Mouse (Mus musculus): Measurements from ENCODE around the gene Tubg1.

The Tubg1 gene

DNA sequence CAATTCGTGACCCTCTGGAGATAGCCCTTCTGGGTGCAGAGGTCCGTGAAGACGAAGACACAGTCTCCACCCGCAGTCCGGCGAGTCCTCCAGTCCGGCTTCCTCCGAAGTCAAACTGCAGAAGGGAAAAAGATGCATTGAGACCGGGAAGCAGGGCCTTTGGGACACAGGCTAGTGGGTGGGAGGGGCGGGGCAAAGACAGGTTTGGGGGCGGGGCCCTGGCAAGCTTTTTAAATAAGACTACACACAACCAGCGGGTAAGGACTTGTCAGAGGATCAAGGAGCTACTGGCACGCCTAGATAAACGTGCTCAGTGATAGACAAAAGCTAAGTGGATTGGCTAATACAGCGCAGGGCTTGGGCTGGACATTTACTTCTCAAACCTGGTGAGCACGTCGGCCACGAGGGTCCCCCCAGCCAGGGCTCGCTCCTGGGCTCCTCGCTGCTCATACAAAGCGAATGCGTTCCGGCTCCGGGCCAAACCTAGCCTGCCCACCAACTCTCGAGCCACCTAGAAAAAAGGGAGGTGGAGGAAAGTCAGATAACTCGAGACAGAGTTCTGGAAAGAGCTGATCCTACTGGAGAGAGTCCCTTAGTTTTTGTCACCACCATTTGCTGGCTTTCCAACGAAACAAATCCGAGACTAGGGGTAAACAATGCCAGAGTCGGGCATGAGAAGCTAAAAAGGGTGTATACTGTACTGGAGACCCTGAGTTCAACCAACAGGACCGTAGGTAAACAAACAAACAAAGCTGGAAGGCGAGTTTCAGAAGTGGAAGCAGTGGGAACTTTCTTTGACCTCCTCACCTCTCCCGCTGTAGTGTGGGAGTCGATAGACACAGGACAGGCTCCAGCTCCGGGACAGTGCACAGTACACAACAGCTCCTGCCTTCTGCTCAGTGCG lies 45.2 kb downstream of the Tubg1 start:
- DNase-seq (ENCODE audit: low read depth in 1 of 2, low spot score in 2 of 2), result no peak

DNA sequence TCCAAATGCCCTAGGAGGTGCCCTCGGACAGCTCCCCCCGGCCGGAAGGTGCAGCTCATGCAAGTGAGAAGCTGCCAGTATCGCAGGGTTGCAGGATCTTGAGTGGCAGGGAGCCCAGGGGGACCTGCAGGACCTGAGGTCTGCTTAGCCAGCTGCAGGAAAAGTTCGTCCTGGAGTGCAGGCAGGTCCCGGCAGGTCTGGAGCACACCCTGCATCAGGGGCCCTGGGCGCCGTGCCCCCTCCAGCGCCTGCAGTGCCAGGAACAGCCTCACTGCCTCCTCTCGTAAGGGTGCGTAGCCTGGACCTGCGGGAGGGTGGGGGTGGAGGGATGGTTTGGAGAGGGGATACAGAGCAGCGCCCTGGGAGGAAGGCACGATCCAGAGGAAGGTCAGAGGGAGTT lies 46.6 kb downstream of the Tubg1 start:
- no peak for DNase-seq (ENCODE audit: low read depth in 1 of 2, low spot score in 2 of 2)

DNA sequence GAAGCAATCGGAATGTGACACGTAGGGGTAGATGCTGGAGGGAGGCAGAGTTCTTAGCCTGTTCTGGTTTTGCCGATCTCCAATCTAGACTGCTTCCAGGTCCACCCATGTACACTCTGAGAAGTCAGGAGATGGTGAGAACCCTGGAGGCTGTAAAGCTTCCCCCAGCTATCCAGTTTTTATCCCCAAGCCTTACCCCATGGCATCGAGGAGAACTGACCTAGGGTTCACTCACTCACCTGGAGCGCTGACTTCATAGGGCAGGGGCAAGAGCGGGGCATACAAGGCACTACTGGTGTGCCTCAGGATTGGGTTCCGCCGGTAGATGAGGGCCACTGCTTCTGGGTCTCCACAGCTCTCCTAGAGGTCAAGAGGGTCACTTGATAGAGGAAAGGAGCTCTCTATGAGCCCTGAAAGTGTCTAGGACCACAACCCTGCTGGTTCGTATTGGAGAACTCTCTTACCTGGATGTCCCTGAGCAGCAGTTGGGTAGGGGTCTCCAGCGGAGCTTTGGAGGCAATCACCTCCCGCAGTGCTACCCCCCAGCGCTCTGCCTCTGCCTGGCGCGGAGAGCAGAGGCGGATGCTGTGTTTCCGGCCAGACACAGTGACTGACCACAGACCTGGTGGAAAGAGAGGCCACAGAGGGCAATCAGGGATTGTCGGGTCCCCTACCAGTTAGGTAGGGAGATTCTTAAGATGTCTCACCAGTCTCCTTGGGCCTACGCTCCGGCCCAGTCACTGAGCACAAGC lies 47.6 kb downstream of the Tubg1 start:
- DNase-seq (ENCODE audit: low read depth in 1 of 2, low spot score in 2 of 2), result no peak

GRCm38 (mm10) chr11:101167963-101168300 lies 48.2 kb downstream of the Tubg1 start:
- no peak for DNase-seq (ENCODE audit: low read depth in 1 of 2, low spot score in 2 of 2)

DNA sequence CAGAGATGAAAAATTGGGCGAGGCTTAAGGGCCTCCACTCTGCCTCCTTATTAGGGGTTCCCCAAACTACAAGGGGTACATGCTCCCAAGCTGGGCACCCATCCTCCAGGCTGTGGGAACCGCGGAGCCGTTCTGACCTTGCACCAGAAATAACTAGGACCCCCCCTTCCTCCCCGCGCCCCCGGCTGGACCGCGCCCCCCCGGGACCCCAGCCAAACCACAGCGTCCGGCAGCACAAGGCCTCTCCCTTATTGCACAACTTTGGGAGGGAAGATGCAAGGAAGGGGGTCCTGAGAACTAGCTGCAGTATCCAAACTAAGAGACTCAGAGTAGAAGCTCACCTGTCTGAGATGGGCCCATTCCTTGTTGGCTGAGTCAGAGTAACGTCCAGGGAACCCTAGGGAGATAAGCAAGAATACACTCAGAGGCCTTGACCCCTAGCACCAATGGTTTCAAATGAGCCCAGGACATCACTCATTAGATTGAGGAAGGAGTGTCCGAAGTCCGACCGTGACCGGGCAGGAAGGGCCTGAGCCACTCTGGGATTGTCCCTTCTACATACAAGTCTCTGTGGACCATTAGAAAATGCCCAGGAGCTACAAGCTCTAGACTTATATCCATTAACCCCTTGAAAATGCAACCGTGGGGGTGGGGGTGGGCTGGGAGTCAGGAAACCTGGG lies 48.7 kb downstream of the Tubg1 start:
- no peak for DNase-seq (ENCODE audit: low read depth in 1 of 2, low spot score in 2 of 2)

DNA sequence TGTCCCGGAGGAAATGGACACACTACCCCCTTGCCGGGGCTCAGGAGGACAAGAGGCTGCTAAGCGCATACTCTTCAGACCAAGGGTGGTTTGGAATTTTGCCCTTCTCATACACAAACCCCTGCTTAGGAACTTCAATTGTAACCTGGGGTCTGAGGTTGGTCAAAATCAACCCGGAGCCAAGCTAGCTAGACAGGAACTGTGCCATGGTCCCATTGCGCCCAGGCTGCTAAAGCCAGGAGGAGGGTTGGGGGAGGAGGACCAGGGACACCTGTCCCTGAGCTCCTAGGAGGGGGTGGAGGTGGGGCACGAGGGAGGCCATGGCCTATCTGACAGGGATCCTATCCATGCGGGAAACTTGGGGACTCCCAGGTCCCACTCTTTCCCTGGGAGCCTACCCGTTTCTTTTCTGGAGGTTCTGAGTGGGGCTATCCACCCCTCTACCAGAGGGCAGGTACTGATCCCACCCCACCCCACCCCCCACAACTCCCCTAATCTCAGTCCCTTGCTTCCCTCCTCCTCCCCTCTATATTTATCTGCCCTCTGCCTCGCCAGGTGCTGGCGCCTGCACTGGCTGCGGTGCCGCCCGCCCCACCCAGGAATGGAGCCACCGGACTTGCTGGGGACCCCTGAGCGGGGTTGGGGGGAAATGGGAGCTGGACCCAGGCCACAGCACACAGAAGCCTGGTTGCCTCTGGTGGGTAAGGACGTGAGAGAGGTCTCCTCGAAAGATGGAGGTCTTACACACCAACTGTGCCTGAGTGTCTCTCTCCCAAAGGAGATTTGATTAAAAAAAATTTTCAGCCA lies 49.8 kb downstream of the Tubg1 start:
- DNase-seq (ENCODE audit: low read depth in 1 of 2, low spot score in 2 of 2), result no peak

DNA sequence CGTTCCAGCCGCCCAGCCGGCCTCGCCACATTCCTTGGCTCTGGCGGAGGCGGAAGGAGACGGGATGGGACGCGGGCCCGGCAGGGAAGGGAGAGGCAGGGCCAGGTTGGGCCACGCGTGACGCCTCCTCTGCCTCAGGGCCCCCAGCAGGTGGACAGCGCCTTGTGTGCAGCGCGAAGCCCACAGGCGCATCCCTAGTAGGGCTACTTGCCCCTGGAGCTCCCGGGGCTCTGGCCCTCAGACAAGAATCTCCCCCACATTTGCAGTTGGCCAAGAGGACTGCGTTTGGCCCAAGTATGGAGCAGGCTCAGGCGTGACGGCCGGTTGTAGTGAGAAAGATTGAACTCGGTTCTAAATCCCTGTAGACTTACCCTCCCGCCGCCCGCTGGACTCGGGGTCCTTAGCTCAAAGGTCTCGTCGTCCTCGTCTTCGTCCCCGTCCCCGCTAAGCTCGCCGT lies 50.6 kb downstream of the Tubg1 start, which contains the start of gene Cntnap1:
Cntnap1 (plus strand) TSS at position 170 of the 457 bp plus-strand sequence.
- no peak for DNase-seq (ENCODE audit: low read depth in 1 of 2, low spot score in 2 of 2)

DNA sequence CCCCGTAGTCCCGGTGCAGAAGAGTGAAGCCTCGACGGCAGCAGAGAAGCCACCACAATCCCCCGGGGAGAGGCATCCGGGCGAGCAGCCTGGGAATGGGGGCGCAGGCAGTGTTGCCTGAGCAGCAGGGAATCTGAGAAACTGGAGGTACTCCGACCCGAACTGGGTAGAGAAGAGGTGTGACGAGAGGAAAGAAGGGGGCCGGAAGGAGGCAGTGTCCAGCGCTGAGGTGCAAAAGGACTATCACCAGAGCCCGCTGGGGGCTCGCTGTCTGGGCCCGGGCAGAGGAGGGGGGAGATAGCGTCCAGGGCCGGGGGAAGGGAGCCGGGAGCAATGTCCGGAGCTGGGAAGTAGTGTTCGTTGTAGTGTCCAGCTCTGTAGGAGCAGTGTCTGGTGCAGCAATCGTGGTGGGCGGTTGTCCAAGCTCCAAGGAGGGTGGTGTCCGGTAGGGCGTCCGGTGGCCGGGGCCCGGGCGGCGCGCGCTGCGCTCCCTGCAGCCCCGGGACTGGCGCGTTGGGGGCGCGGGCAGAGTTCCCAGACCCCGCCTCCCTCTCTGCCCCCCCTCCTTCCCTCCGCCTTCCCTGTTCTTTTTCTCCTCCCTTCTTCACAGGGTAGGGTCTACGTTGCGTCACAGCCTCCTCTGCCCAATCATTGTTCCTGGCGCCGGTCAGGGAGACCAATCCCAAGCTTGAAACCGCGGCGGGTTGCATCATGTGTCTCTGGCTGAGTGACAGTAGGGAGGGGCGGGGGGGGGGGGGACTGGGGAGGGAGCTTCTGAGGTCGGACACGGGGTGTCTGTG lies 51.3 kb downstream of the Tubg1 start, which contains the start of gene Plekhh3:
Plekhh3 (minus strand) TSS at position 541 of the 800 bp plus-strand sequence.
- peak; percentile 80 to 83 for DNase-seq (ENCODE audit: low read depth in 1 of 2, low spot score in 2 of 2)

DNA sequence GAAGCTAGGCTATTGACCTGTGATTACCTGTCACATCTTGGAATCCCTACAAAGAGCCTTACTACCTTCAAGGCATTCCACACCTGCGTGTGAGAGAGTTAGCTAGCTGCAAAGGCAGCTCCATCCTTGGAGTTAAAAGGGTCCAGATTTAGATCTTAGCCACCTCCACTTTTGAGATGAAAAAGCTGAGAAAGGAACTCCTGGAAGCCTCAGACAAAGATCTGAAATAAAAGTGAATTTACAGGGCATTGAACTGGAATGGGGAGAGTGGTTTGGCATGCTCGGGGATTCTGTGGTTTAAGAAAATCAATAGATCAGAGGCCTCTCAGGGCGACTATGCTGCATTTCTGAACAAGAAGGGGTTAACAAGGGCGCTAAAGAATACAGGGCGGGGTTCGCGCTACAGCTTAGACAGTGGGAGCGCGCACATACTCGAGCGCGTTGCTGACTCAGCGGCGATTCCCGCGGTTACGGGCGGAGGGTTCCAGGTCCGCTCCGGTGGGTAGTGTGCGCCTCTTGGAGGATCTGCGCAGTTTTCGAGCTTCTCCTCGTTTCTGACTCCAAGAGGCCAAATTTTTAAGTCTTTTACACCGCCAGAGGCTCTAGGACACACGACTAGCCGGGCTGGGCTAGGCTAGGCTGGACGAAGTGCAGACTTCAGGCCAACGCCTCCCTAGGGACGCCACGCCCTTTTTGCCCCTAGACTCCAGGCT lies 52.1 kb downstream of the Tubg1 start:
- peak in 1 of 2 experiments; percentile 27 for DNase-seq (ENCODE audit: low read depth in 1 of 2, low spot score in 2 of 2)

GRCm38 (mm10) chr11:101172434-101172815 lies 52.7 kb downstream of the Tubg1 start:
- no peak for DNase-seq (ENCODE audit: low read depth in 1 of 2, low spot score in 2 of 2)

DNA sequence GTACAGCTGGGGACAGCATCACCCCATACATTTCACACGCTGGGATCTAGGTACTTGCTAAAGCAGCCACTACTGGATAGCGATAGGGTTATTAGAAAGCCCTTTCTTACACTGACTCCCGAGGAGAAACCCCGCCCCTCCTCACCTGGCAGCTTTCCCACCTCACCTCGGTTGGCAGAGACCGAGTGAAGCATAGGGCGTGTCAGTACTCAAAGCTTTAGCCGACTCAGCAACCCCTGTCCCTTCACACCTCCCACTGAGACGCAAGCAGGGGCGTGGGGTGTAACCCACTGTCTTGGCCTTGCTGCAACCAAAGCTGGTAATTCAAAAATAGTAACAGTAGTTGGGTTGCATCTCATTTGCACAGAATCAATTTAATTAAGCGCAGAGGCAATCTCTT lies 53.4 kb downstream of the Tubg1 start:
- DNase-seq (ENCODE audit: low read depth in 1 of 2, low spot score in 2 of 2), result no peak

DNA sequence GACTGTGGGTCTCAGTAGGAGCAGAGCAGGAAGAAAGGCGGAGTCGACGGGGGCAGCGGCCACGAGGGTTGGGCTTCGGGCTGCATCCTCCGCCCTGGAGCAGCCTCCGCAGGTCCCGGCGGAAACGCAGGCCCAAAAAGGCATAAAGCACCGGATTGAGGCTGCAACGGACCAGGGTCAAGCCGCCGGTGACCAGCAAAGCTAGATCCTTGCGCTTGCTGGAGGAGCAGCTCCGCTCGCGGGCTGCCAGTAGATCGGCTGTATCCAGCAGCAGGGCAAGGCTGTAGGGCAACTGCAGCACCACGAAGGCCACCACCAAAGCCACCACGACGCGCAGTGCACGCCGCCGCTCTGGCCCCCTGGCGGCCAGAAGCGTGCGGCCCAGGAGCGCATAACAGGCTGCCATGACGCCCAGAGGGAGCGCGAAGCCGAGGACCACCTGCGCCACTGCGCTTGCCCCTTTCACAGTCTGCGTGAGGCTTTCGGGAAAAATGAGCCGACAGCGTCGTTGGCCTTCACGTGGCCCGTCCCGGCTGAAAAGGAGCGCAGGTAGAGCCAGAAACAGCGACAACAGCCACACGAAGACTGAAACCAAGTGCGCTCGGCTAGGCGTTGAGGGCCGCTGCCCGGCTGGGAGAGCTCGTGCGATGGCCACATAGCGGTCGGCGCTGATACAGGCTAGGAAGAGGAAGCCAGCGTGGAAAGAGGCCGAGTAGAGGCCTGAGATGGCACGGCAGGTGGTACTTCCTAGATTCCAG lies 54.1 kb downstream of the Tubg1 start:
- peak in 1 of 2 experiments; percentile 63 for DNase-seq (ENCODE audit: low read depth in 1 of 2, low spot score in 2 of 2)

- no peak for DNase-seq (ENCODE audit: low read depth in 1 of 2, low spot score in 2 of 2)
Observed at GRCm38 (mm10) chr11:101174389-101174745, 54.6 kb downstream of the Tubg1 start.

DNA sequence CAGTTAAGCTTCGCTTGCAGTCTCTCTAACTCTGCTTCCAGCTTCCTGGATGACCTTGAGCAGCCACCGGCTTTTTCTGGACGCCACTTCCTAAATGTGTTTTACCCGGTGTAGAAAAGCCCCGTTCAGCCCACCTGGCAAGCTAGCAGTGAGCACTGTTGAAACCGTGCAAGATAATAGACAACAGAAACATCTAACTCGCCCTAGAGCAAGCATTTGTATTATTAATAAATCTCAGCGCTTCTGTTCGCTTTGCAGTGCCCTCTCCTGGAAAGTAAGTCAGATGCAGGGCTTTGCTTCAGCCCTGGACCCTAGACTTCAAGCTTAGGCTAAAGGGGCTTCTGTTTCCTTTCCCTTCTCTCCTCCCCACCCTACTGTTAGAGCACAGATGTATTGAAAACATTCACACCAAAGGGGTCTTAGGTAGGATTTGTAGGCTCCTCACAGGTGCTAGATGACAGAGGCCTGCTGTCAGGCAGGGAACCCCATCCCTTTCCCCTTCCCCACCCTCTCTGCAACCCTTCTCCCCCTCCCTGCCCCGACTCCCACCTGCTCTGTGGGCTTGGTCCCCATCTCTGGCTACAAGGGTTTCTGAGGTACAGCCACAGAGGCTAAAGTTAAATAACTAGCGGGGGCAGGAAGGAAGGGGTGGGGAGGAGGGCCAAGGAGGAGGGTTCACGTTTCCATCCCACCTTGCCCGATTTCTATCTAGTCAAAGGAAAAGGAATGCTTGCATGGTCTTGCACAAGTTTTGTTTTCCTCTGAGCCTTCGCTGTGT lies 55.3 kb downstream of the Tubg1 start, which contains the start of gene Ccr10:
Ccr10 (minus strand) TSS at position 593 of the 778 bp plus-strand sequence.
- DNase-seq (ENCODE audit: low read depth in 1 of 2, low spot score in 2 of 2), result no peak

GRCm38 (mm10) chr11:101175636-101176116 lies 55.9 kb downstream of the Tubg1 start:
- no peak for DNase-seq (ENCODE audit: low read depth in 1 of 2, low spot score in 2 of 2)

Data from monocyte, adult 2 months (primary cell).